Mouse (Mus musculus): Measurements from ENCODE around the gene Ddx52. TPM values are rescaled to one million over a fixed set of nuclear protein-coding genes. Genes with fewer than 3 reads are reported as not detected.

The Ddx52 gene
- polyA plus RNA-seq, 1 experiment from 2014 or later: 36.2 TPM

DNA sequence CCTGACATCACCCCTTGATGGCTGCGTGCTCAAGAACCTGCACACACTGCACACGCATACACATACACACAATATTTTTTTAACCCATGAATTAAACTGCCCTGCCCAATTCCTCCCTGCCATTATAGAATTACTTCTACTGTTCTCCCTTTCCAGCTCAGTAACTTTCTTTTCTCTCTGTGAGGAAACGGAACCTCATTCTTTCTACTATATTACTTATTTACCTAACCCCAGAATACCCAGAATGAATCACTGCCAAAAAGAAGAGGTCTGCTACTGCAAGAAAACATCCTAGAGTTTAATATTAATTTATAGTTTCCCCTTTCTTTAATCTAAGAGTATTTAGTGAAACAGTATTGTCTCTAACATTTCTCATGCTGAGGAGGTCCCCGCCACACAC is 8.5 kb upstream of the Ddx52 start:
- H3K27ac ChIP-seq: no peak overlapping the region
- WGBS: 83% methylated on average over 4 of the region's 4 CpGs

GRCm38 (mm10) chr11:83935986-83936665 is 5.7 kb upstream of the Ddx52 start:
- peak; percentile 81 for DNase-seq (ENCODE audit: low spot score)
- Histone ChIP-seq H3K4me3 (no peak overlapping the region), H3K27ac (no peak overlapping the region), H3K4me1 (peaks cover 6% of the 10 kb centered on the region; the same call in 1 of the 2 replicates), H3K36me3 (no peaks in the 10 kb centered on the region), H3K27me3 (ENCODE audit: insufficient read depth, poor library complexity, severe bottlenecking) (no peaks in the 10 kb centered on the region), H3K9me3 (no peaks in the 10 kb centered on the region)
- WGBS: 21% methylated on average over 7 of the region's 7 CpGs

More for the DNA sequence above, 8.5 kb upstream of the Ddx52 start:
- no peak for DNase-seq (ENCODE audit: low spot score)
- no peaks in the 10 kb centered on the region for H3K27me3 ChIP-seq (ENCODE audit: insufficient read depth, poor library complexity, severe bottlenecking)
- H3K4me3 ChIP-seq: no peak overlapping the region
- no peaks in the 10 kb centered on the region for H3K9me3 ChIP-seq
- no peaks in the 10 kb centered on the region for H3K36me3 ChIP-seq
- H3K4me1 ChIP-seq: peaks cover 6% of the 10 kb centered on the region; the same call in 1 of the 2 replicates

- H3K36me3 ChIP-seq: peaks cover 3% of the 10 kb centered on the region
- H3K9me3 ChIP-seq: no peaks in the 10 kb centered on the region
- no peaks in the 10 kb centered on the region for H3K27me3 ChIP-seq (ENCODE audit: insufficient read depth, poor library complexity, severe bottlenecking)
- peaks cover 14% of the 10 kb centered on the region for H3K4me1 ChIP-seq
- no peak for DNase-seq (ENCODE audit: low spot score)
- H3K4me3 ChIP-seq: no peak overlapping the region
- H3K27ac ChIP-seq: no peak overlapping the region
- 75% methylated on average over 8 of the region's 8 CpGs for WGBS
Measured at GRCm38 (mm10) chr11:83938556-83938955, 3.3 kb upstream of the Ddx52 start.

- WGBS: 94% methylated on average over 2 of the region's 2 CpGs
- H3K27ac ChIP-seq: no peak overlapping the region
- no peak for DNase-seq (ENCODE audit: low spot score)
- H3K27me3 ChIP-seq (ENCODE audit: insufficient read depth, poor library complexity, severe bottlenecking): no peaks in the 10 kb centered on the region
- no peaks in the 10 kb centered on the region for H3K9me3 ChIP-seq
- peaks cover 96% of the 10 kb centered on the region for H3K36me3 ChIP-seq
- H3K4me1 ChIP-seq: no peaks in the 10 kb centered on the region
- H3K4me3 ChIP-seq: no peak overlapping the region
Measured at GRCm38 (mm10) chr11:83956822-83957221, 15.0 kb downstream of the Ddx52 start.

DNA sequence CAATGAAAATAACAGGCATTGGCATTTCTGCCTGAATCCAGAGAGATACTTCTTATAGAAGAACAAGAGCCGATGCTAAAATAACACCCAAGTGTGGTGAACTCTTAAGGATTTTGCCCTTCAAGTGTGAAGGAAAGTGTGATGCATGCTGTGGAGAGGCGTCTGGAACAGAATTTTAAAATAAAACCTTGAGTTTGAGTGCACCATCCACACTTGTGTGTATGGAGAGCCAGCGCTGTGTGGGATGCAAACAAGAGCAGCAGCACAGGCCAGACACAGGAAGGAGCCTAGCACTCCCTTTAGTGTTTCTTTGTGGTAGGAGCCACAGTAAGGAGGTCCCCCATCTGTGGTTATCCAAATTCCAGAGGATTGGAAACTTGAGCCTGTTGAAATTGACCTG is 20.1 kb downstream of the Ddx52 start:
- no peak overlapping the region for H3K27ac ChIP-seq
- H3K36me3 ChIP-seq: peaks cover 56% of the 10 kb centered on the region
- H3K4me3 ChIP-seq: no peak overlapping the region
- WGBS: 82% methylated on average over 3 of the region's 3 CpGs
- no peak for DNase-seq (ENCODE audit: low spot score)
- peaks cover under 1% of the 10 kb centered on the region; the same call in 1 of the 2 replicates for H3K4me1 ChIP-seq
- H3K27me3 ChIP-seq (ENCODE audit: insufficient read depth, poor library complexity, severe bottlenecking): no peaks in the 10 kb centered on the region
- H3K9me3 ChIP-seq: no peaks in the 10 kb centered on the region

DNA sequence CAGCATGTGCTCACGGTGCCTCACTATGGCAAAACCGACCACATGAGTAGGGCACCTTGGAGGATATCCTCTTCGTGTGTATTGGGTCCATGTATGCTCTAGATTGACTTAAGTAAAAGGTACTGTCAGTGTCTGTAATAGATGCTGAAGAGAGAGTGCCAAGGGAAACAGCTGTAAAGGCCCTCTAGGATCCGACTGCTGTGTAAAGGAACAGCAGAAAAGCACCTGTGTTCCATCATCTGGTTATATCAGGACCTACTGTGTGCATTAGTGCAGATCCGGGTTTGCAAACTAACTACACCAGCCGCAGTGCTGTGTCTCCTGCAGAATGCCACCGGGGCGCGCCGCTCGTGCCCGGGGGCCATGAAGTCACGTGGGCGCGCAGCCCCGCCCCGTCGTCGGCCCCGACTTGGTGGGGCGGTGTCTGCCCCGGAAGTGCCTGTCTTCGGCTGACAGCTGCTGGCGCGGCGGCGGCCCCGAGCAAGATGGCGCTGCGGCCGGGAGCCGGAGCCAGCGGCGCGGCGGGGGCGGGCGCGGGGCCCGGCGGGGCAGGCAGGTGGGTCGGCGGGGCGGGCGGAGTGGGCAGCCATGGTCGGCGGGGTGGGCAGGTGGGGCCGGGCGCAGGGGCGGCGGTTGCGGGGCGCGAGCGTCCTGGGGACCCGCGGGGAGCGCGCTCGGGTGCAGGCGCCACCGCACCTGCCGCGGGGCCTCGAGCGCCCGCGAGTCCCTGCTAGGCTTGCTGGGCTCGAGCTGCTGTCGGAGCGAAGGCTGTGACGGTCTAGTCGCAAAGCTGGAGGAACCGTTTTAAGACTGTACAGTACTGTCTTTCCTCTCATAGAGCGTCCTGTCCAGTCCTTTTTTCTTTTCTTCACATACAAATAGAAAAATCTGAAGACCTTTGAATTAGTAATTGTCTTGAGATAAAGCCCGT is 22.4 kb downstream of the Ddx52 start, which contains the start of gene Synrg:
Gene Synrg (plus strand): TSS at position 438 of the 931 bp plus-strand sequence.
- Histone ChIP-seq H3K27ac (peak within 1 kb of the TSS; percentile 95), H3K9me3 (no peaks in the 10 kb centered on the region), H3K4me3 (peak within 1 kb of the TSS; percentile 90), H3K4me1 (peaks cover 6% of the 10 kb centered on the region; the same call in 1 of the 2 replicates), H3K27me3 (ENCODE audit: insufficient read depth, poor library complexity, severe bottlenecking) (no peaks in the 10 kb centered on the region), H3K36me3 (peaks cover 39% of the 10 kb centered on the region)
- 2% methylated on average over 75 of the region's 76 CpGs for WGBS
- peak; percentile 93 for DNase-seq (ENCODE audit: low spot score)

DNA sequence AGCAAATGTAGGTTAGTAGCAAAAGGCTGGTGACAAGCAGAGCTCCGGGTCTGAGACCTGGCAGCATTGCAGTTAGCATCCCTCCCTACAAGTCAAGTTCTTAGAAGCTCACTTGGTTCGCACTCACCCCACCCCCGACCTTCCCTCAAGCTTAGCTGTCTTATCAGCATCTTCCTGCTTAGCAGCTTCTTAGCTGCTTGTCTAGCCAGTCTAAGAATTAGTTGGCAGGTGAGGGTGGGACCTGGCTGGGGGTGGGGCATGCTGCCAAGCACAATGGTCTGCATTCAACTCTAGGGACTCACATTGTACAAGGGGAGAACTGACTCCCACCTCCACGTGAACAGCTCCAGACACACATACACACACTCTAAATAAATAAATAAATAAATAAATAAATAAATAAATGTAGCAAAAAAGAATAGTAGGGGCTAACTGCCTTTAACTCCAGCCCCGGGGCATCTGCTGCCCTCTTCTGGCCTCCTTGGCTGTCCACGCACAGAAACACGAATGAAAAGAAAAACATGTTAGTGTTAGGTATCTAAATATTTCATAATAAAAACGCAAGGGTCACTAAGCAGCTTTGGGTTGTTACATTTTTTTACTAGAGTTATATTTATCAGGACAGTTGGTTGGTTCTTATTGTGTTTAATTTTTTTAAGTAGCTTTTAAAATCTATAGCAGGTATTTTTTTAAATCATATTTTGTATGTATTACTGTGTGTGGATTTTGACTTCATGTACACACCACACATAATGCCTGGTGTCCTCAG is 25.8 kb downstream of the Ddx52 start:
- Histone ChIP-seq H3K9me3 (no peaks in the 10 kb centered on the region), H3K27me3 (ENCODE audit: insufficient read depth, poor library complexity, severe bottlenecking) (no peaks in the 10 kb centered on the region), H3K4me1 (peaks cover 6% of the 10 kb centered on the region; the same call in 1 of the 2 replicates), H3K4me3 (no peak overlapping the region), H3K36me3 (peaks cover 17% of the 10 kb centered on the region), H3K27ac (no peak overlapping the region)
- WGBS: 38% methylated on average over 8 of the region's 8 CpGs
- DNase-seq (ENCODE audit: low spot score): no peak

DNA sequence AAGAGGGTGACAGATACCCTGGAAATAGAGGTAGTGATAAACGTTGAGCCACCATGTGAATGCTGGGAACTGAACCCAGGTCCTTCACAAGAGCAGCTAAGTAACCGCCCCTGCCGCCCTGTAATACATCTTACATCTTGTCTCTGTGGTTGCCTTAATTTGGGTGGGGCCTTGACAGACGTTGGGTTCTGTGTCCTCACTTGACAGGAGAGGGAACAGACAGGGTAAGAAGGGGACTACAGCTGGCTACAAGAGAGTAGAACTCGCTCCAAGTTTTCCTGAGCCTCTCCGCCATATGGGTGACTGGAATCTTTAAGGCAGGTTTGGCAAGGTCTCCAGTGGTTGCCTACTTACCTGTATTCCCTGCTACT is 26.3 kb downstream of the Ddx52 start:
- Histone ChIP-seq H3K4me1 (peaks cover 6% of the 10 kb centered on the region; the same call in 1 of the 2 replicates), H3K27me3 (ENCODE audit: insufficient read depth, poor library complexity, severe bottlenecking) (no peaks in the 10 kb centered on the region), H3K36me3 (peaks cover 18% of the 10 kb centered on the region; the same call in 1 of the 2 replicates), H3K4me3 (no peak overlapping the region), H3K9me3 (no peaks in the 10 kb centered on the region), H3K27ac (no peak overlapping the region)
- 75% methylated on average over 6 of the region's 6 CpGs for WGBS
- DNase-seq (ENCODE audit: low spot score): no peak

- H3K27me3 ChIP-seq (ENCODE audit: insufficient read depth, poor library complexity, severe bottlenecking): no peaks in the 10 kb centered on the region
- H3K27ac ChIP-seq: no peak overlapping the region
- 86% methylated on average over 3 of the region's 3 CpGs for WGBS
- H3K9me3 ChIP-seq: no peaks in the 10 kb centered on the region
- no peak for DNase-seq (ENCODE audit: low spot score)
- H3K36me3 ChIP-seq: peaks cover 21% of the 10 kb centered on the region
- no peak overlapping the region for H3K4me3 ChIP-seq
- peaks cover 6% of the 10 kb centered on the region; the same call in 1 of the 2 replicates for H3K4me1 ChIP-seq
Measured at GRCm38 (mm10) chr11:83969040-83969439, 27.2 kb downstream of the Ddx52 start.

DNA sequence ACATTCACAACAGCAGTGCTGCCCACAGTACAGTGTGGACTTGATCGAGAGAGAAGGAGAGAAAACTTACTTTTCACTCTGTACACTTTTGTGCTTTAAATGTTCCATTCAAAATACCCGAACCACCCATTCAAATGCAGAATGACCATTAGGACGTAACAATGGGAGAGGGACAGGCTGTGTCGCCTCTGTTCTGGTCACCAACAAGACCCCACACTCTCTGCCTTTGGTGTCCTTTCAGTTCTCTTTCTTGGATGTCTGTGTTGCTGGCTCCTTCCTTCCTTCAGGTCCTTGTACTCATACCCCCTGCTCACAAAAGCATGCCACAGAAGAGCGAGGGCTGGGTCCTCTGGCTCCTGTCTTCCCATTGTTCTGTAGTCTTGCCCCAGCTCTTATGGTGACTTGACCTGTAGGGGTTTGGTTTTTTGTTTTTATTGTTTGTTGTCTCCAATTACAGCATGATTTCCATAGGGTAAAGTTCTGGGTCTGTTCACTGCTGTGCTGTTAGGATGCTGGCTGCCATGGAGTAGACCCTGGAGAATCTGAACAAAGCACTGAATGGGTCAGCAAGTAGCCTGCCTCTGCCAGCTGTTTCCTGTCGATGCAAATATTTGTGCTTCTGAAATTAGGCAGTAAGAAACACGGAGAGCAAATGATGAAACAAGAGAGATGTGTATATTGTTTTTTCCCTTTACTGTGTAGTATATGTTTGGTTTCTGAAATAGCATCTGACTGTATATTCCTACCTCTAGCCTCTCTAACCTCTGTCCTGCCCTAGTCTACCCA is 32.9 kb downstream of the Ddx52 start:
- no peaks in the 10 kb centered on the region for H3K27me3 ChIP-seq (ENCODE audit: insufficient read depth, poor library complexity, severe bottlenecking)
- DNase-seq (ENCODE audit: low spot score): no peak
- WGBS: 77% methylated on average over 7 of the region's 7 CpGs
- H3K27ac ChIP-seq: no peak overlapping the region
- no peak overlapping the region for H3K4me3 ChIP-seq
- no peaks in the 10 kb centered on the region for H3K9me3 ChIP-seq
- H3K36me3 ChIP-seq: peaks cover 53% of the 10 kb centered on the region
- no peaks in the 10 kb centered on the region for H3K4me1 ChIP-seq

GRCm38 (mm10) chr11:83975488-83975887 is 33.6 kb downstream of the Ddx52 start:
- no peak for DNase-seq (ENCODE audit: low spot score)
- no peaks in the 10 kb centered on the region for H3K9me3 ChIP-seq
- H3K4me1 ChIP-seq: no peaks in the 10 kb centered on the region
- peaks cover 60% of the 10 kb centered on the region for H3K36me3 ChIP-seq
- 89% methylated on average over 1 of the region's 1 CpGs for WGBS
- H3K4me3 ChIP-seq: no peak overlapping the region
- no peaks in the 10 kb centered on the region for H3K27me3 ChIP-seq (ENCODE audit: insufficient read depth, poor library complexity, severe bottlenecking)
- no peak overlapping the region for H3K27ac ChIP-seq
